Mouse (Mus musculus): ENCODE data around the gene Snupn. TPM values are rescaled to one million over a fixed set of nuclear protein-coding genes. Genes with fewer than 3 reads are reported as not detected.
"Not testable (repeated sequence)": the region's sequence is repeated elsewhere in the genome, so short reads cannot be mapped to it uniquely, and the experiment has no call there.

The Snupn gene
- polyA plus RNA-seq, 1 experiment from 2014 or later, result 20.0 TPM

GRCm38 (mm10) chr9:56947481-56947880 is 3.2 kb upstream of the Snupn start:
- H3K27me3 ChIP-seq (ENCODE audit: control insufficient read depth, insufficient read depth, low read length); H3K4me2 ChIP-seq (ENCODE audit: low read depth, low read length); H3K4me1 ChIP-seq (ENCODE audit: control insufficient read depth, insufficient read depth, low read length); ATAC-seq (ENCODE audit: insufficient read depth, low FRiP score); H3K4me3 ChIP-seq (replicated peaks; ENCODE audit: low read length); H3K9ac ChIP-seq (ENCODE audit: low read length); H3K9me3 ChIP-seq (replicated peaks; ENCODE audit: control insufficient read depth, low read length); H3K36me3 ChIP-seq (ENCODE audit: control insufficient read depth, insufficient read depth, low read length); H3K27ac ChIP-seq (ENCODE audit: low read length): not testable (repeated sequence)
- 25% methylated on average over 3 of the region's 3 CpGs for WGBS

GRCm38 (mm10) chr9:56948699-56949098 is 2.0 kb upstream of the Snupn start:
- H3K36me3 ChIP-seq (ENCODE audit: control insufficient read depth, insufficient read depth, low read length); ATAC-seq (ENCODE audit: insufficient read depth, low FRiP score); H3K27ac ChIP-seq (ENCODE audit: low read length); H3K4me3 ChIP-seq (replicated peaks; ENCODE audit: low read length); H3K9me3 ChIP-seq (replicated peaks; ENCODE audit: control insufficient read depth, low read length); H3K4me2 ChIP-seq (ENCODE audit: low read depth, low read length); H3K9ac ChIP-seq (ENCODE audit: low read length); H3K27me3 ChIP-seq (ENCODE audit: control insufficient read depth, insufficient read depth, low read length); H3K4me1 ChIP-seq (ENCODE audit: control insufficient read depth, insufficient read depth, low read length): not testable (repeated sequence)
- 54% methylated on average over 5 of the region's 5 CpGs for WGBS

- Histone ChIP-seq H3K4me2 (ENCODE audit: low read depth, low read length) (peak overlapping the region; percentile 53), H3K4me3 (replicated peaks; ENCODE audit: low read length) (peak overlapping the region; percentile 34), H3K9me3 (replicated peaks; ENCODE audit: control insufficient read depth, low read length) (no peaks in the 10 kb centered on the region), H3K36me3 (ENCODE audit: control insufficient read depth, insufficient read depth, low read length) (no peaks in the 10 kb centered on the region), H3K27ac (ENCODE audit: low read length) (no peak overlapping the region), H3K27me3 (ENCODE audit: control insufficient read depth, insufficient read depth, low read length) (no peaks in the 10 kb centered on the region), H3K9ac (ENCODE audit: low read length) (peak overlapping the region; percentile 48; the same call in 1 of the 2 replicates), H3K4me1 (ENCODE audit: control insufficient read depth, insufficient read depth, low read length) (peaks cover 8% of the 10 kb centered on the region; the same call in 1 of the 2 replicates)
- ATAC-seq (ENCODE audit: insufficient read depth, low FRiP score), result no peak
- 15% methylated on average over 13 of the region's 13 CpGs for WGBS
Measured at GRCm38 (mm10) chr9:56949767-56950166, 911 bp upstream of the Snupn start.

GRCm38 (mm10) chr9:56953562-56953961 is 2.9 kb downstream of the Snupn start:
- ATAC-seq (ENCODE audit: insufficient read depth, low FRiP score), result no peak
- Histone ChIP-seq H3K27ac (ENCODE audit: low read length) (no peak overlapping the region), H3K27me3 (ENCODE audit: control insufficient read depth, insufficient read depth, low read length) (no peaks in the 10 kb centered on the region), H3K4me1 (ENCODE audit: control insufficient read depth, insufficient read depth, low read length) (peaks cover 6% of the 10 kb centered on the region; the same call in 1 of the 2 replicates), H3K4me2 (ENCODE audit: low read depth, low read length) (no peak overlapping the region), H3K4me3 (replicated peaks; ENCODE audit: low read length) (no peak overlapping the region), H3K36me3 (ENCODE audit: control insufficient read depth, insufficient read depth, low read length) (no peaks in the 10 kb centered on the region), H3K9me3 (replicated peaks; ENCODE audit: control insufficient read depth, low read length) (no peaks in the 10 kb centered on the region), H3K9ac (ENCODE audit: low read length) (no peak overlapping the region)
- 95% methylated on average over 1 of the region's 1 CpGs for WGBS

- H3K4me1 ChIP-seq (ENCODE audit: control insufficient read depth, insufficient read depth, low read length), result no peaks in the 10 kb centered on the region
- no peak overlapping the region for H3K4me2 ChIP-seq (ENCODE audit: low read depth, low read length)
- H3K9ac ChIP-seq (ENCODE audit: low read length), result no peak overlapping the region
- ATAC-seq (ENCODE audit: insufficient read depth, low FRiP score), result no peak
- 0 out of 2 replicates have a peak, but pooled peaks cover 3% of the 10 kb centered on the region for H3K36me3 ChIP-seq (ENCODE audit: control insufficient read depth, insufficient read depth, low read length)
- no peak overlapping the region for H3K27ac ChIP-seq (ENCODE audit: low read length)
- 71% methylated on average over 7 of the region's 7 CpGs for WGBS
- no peaks in the 10 kb centered on the region for H3K9me3 ChIP-seq (replicated peaks; ENCODE audit: control insufficient read depth, low read length)
- no peaks in the 10 kb centered on the region for H3K27me3 ChIP-seq (ENCODE audit: control insufficient read depth, insufficient read depth, low read length)
- H3K4me3 ChIP-seq (replicated peaks; ENCODE audit: low read length), result no peak overlapping the region
Measured at GRCm38 (mm10) chr9:56956966-56957675, 6.4 kb downstream of the Snupn start.

GRCm38 (mm10) chr9:56958689-56959088 is 8.0 kb downstream of the Snupn start:
- 84% methylated on average over 2 of the region's 2 CpGs for WGBS
- no peak overlapping the region for H3K27ac ChIP-seq (ENCODE audit: low read length)

GRCm38 (mm10) chr9:56961591-56961990 is 10.9 kb downstream of the Snupn start:
- no peak overlapping the region for H3K27ac ChIP-seq (ENCODE audit: low read length)
- 97% methylated on average over 3 of the region's 3 CpGs for WGBS

More at GRCm38 (mm10) chr9:56958689-56959088, 8.0 kb downstream of the Snupn start:
- H3K27me3 ChIP-seq (ENCODE audit: control insufficient read depth, insufficient read depth, low read length), result no peaks in the 10 kb centered on the region
- no peaks in the 10 kb centered on the region for H3K9me3 ChIP-seq (replicated peaks; ENCODE audit: control insufficient read depth, low read length)
- no peak for ATAC-seq (ENCODE audit: insufficient read depth, low FRiP score)
- no peak overlapping the region for H3K4me2 ChIP-seq (ENCODE audit: low read depth, low read length)
- no peak overlapping the region for H3K9ac ChIP-seq (ENCODE audit: low read length)
- H3K4me1 ChIP-seq (ENCODE audit: control insufficient read depth, insufficient read depth, low read length), result no peaks in the 10 kb centered on the region
- H3K36me3 ChIP-seq (ENCODE audit: control insufficient read depth, insufficient read depth, low read length), result 0 out of 2 replicates have a peak, but pooled peaks cover 6% of the 10 kb centered on the region
- H3K4me3 ChIP-seq (replicated peaks; ENCODE audit: low read length), result no peak overlapping the region

GRCm38 (mm10) chr9:56970158-56970557 is 19.5 kb downstream of the Snupn start:
- H3K27ac ChIP-seq (ENCODE audit: low read length), result no peak overlapping the region
- no peak for ATAC-seq (ENCODE audit: insufficient read depth, low FRiP score)
- no peaks in the 10 kb centered on the region for H3K9me3 ChIP-seq (replicated peaks; ENCODE audit: control insufficient read depth, low read length)
- 69% methylated on average over 2 of the region's 2 CpGs for WGBS
- no peak overlapping the region for H3K9ac ChIP-seq (ENCODE audit: low read length)
- H3K4me3 ChIP-seq (replicated peaks; ENCODE audit: low read length), result no peak overlapping the region
- H3K4me2 ChIP-seq (ENCODE audit: low read depth, low read length), result no peak overlapping the region
- no peaks in the 10 kb centered on the region for H3K4me1 ChIP-seq (ENCODE audit: control insufficient read depth, insufficient read depth, low read length)
- H3K27me3 ChIP-seq (ENCODE audit: control insufficient read depth, insufficient read depth, low read length), result no peaks in the 10 kb centered on the region
- no peaks in the 10 kb centered on the region for H3K36me3 ChIP-seq (ENCODE audit: control insufficient read depth, insufficient read depth, low read length)

More at GRCm38 (mm10) chr9:56961591-56961990, 10.9 kb downstream of the Snupn start:
- no peak overlapping the region for H3K9ac ChIP-seq (ENCODE audit: low read length)
- H3K36me3 ChIP-seq (ENCODE audit: control insufficient read depth, insufficient read depth, low read length), result 0 out of 2 replicates have a peak, but pooled peaks cover 6% of the 10 kb centered on the region
- no peaks in the 10 kb centered on the region for H3K9me3 ChIP-seq (replicated peaks; ENCODE audit: control insufficient read depth, low read length)
- no peak for ATAC-seq (ENCODE audit: insufficient read depth, low FRiP score)
- H3K27me3 ChIP-seq (ENCODE audit: control insufficient read depth, insufficient read depth, low read length), result no peaks in the 10 kb centered on the region
- H3K4me3 ChIP-seq (replicated peaks; ENCODE audit: low read length), result no peak overlapping the region
- H3K4me1 ChIP-seq (ENCODE audit: control insufficient read depth, insufficient read depth, low read length), result no peaks in the 10 kb centered on the region
- no peak overlapping the region for H3K4me2 ChIP-seq (ENCODE audit: low read depth, low read length)

GRCm38 (mm10) chr9:56973960-56974524 is 23.4 kb downstream of the Snupn start:
- no peak for ATAC-seq (ENCODE audit: insufficient read depth, low FRiP score)
- no peaks in the 10 kb centered on the region for H3K4me1 ChIP-seq (ENCODE audit: control insufficient read depth, insufficient read depth, low read length)
- no peak overlapping the region for H3K9ac ChIP-seq (ENCODE audit: low read length)
- H3K27ac ChIP-seq (ENCODE audit: low read length), result no peak overlapping the region
- H3K27me3 ChIP-seq (ENCODE audit: control insufficient read depth, insufficient read depth, low read length), result no peaks in the 10 kb centered on the region
- H3K9me3 ChIP-seq (replicated peaks; ENCODE audit: control insufficient read depth, low read length), result no peaks in the 10 kb centered on the region
- WGBS, result 85% methylated on average over 8 of the region's 8 CpGs
- no peaks in the 10 kb centered on the region for H3K36me3 ChIP-seq (ENCODE audit: control insufficient read depth, insufficient read depth, low read length)
- H3K4me2 ChIP-seq (ENCODE audit: low read depth, low read length), result no peak overlapping the region
- H3K4me3 ChIP-seq (replicated peaks; ENCODE audit: low read length), result no peak overlapping the region
